ENCODE assay signal across 8 mouse cellular contexts in genomic region chr4:132048011-132048991, GRCm38 (mm10). TPM values are rescaled to one million over a fixed set of nuclear protein-coding genes. Genes with fewer than 3 reads are reported as not detected.
A peak's percentile ranks its signal among the peaks of the same experiment; 100 is the strongest.
DNase-seq lines count a peak whose midpoint lies in the region; ATAC-seq and TF ChIP-seq lines count a peak whose summit lies in the region.

No protein-coding gene starts in this region.

- no peak overlapping the region for H3K27ac ChIP-seq in kidney, adult 2 months (ENCODE audit: insufficient read depth, low read depth, low read length)

- TF ChIP-seq CTCF in kidney, adult 2 months (conservative IDR thresholded peaks at IDR 0.05; ENCODE audit: insufficient read depth, insufficient read length, low read depth, low read length): no peak
- TF ChIP-seq CTCF in lung, adult 2 months (IDR thresholded peaks at IDR 0.05; ENCODE audit: insufficient read depth, low read length): no peak

- ATAC-seq in neutrophil, adult 5-6 weeks (ENCODE audit: extremely low read depth, insufficient number of reproducible peaks, low FRiP score, poor library complexity, severe bottlenecking): peak; percentile 32

- H3K27me3 ChIP-seq in kidney, adult 2 months (replicated peaks; ENCODE audit: control insufficient read depth, insufficient read depth, low read length): no peaks in the 10 kb centered on the region

- peaks cover 4% of the 10 kb centered on the region; the same call in 1 of the 2 replicates for H3K4me1 ChIP-seq in kidney, adult 2 months (ENCODE audit: control insufficient read depth, insufficient read depth, low read length)
- peaks cover 9% of the 10 kb centered on the region for H3K4me1 ChIP-seq in lung, adult 2 months (ENCODE audit: control insufficient read depth, insufficient read depth, low read length)

- no peak for TF ChIP-seq POLR2A in kidney, adult 2 months (IDR thresholded peaks at IDR 0.05; ENCODE audit: low read depth, low read length)
- TF ChIP-seq POLR2A in lung, adult 2 months (IDR thresholded peaks at IDR 0.05; ENCODE audit: borderline replicate concordance, extremely low read depth, low read depth, low read length): no peak

- DNase-seq in urinary bladder, postnatal 14 days (ENCODE audit: low spot score): peak; percentile 35
- no peak for DNase-seq in urinary bladder, postnatal 10 days (ENCODE audit: low spot score)
- peak; percentile 86 for DNase-seq in cerebellum, postnatal 25 days
- peak; percentile 44 to 61 for DNase-seq in heart, adult 18-20 months
- peak; percentile 33 for DNase-seq in kidney, adult 2 months
- peak; percentile 34 for DNase-seq in lung, adult 2 months
- DNase-seq in yolk sac, embryonic 10.5 days (ENCODE audit: low spot score): peak; percentile 49

- H3K4me3 ChIP-seq in kidney, adult 2 months (ENCODE audit: insufficient read depth, low read depth, low read length): peak overlapping the region; percentile 56
- peak overlapping the region; percentile 98 for H3K4me3 ChIP-seq in lung, adult 2 months (replicated peaks; ENCODE audit: extremely low read depth, low read depth, low read length)

- H3K36me3 ChIP-seq in kidney, adult 2 months (ENCODE audit: control insufficient read depth, insufficient read depth, low read length): no peaks in the 10 kb centered on the region

- WGBS in kidney, adult 2 months: 2% methylated on average over 92 of the region's 95 CpGs
- 1% methylated on average over 95 of the region's 95 CpGs for WGBS in lung, adult 2 months

RNA-seq across cellular contexts. Expression of gene Gm10300, which starts 26.2 kb away (rescaled TPM):
- total RNA-seq in heart, adult 18-20 months (2021): under 1 TPM in 1 of 2 experiments, not detected in 1; 0.13 TPM
- 0.09 and 0.27 TPM in 2 replicates for polyA plus RNA-seq in kidney, adult 2 months (2012; rRNA removed)
- polyA plus RNA-seq in lung, adult 2 months (2012; rRNA removed): 0.07 and 0.25 TPM in 2 replicates
- total RNA-seq in neutrophil, adult 5-6 weeks (2017): 0.49 and 0.70 TPM in 2 replicates

RNA-seq across cellular contexts. Expression of gene Epb41, which starts 26.8 kb away (rescaled TPM):
- 100 to 1,000 TPM; 110 to 142 TPM for total RNA-seq in heart, adult 18-20 months (2021)
- 69.8 and 73.8 TPM in 2 replicates for polyA plus RNA-seq in kidney, adult 2 months (2012; rRNA removed)
- 38.3 and 45.3 TPM in 2 replicates for polyA plus RNA-seq in lung, adult 2 months (2012; rRNA removed)
- 179 and 190 TPM in 2 replicates for total RNA-seq in neutrophil, adult 5-6 weeks (2017)
